Mouse (Mus musculus): ENCODE measurements around the gene Mast4. TPM values are rescaled to one million over a fixed set of nuclear protein-coding genes. Genes with fewer than 3 reads are reported as not detected.

Gene Mast4
- polyA plus RNA-seq, 1 experiment from 2014 or later = 45.4 TPM

GRCm38 (mm10) chr13:103141304-103141703 lies 193.0 kb downstream of the Mast4 start:
- 80% methylated on average over 5 of the region's 5 CpGs for WGBS (ENCODE audit: insufficient replicate concordance)
- H3K9ac ChIP-seq (ENCODE audit: low read depth, low read length) = no peak overlapping the region
- no peaks in the 10 kb centered on the region for H3K27me3 ChIP-seq (ENCODE audit: control insufficient read depth, insufficient read depth, low read length)
- no peak for ATAC-seq (replicated peaks; ENCODE audit: insufficient number of reproducible peaks, low FRiP score, low TSS enrichment)
- no peak overlapping the region for H3K4me3 ChIP-seq (ENCODE audit: low read depth, low read length)
- no peak overlapping the region for H3K4me2 ChIP-seq
- no peaks in the 10 kb centered on the region for H3K36me3 ChIP-seq (ENCODE audit: control insufficient read depth, insufficient read depth, low read length)
- H3K27ac ChIP-seq (ENCODE audit: low read depth, low read length) = no peak overlapping the region
- H3K4me1 ChIP-seq (ENCODE audit: control insufficient read depth, insufficient read depth, low read length) = peaks cover 9% of the 10 kb centered on the region
- H3K9me3 ChIP-seq (replicated peaks; ENCODE audit: control insufficient read depth, low read length) = no peaks in the 10 kb centered on the region

DNA sequence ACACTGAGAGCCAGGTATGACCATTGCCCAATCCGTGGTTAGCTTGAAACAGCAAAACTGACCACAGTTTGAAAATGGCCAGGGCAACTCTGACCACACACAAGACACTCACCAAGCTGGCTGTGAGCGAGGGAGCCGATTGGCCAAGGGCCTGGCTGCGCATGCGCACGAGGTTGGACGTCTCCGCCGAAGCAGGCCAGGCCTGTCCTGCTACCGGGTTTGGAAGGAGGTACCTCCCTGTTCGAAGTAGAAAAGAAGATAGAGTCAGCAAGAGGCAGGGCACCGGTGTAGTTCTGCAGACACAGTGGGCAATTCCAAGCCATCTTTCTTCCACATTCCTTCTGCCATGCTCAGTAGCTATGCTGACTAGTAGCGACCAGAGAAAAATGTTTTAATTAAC lies 194.2 kb downstream of the Mast4 start:
- H3K4me3 ChIP-seq (ENCODE audit: low read depth, low read length) = no peak overlapping the region
- H3K4me1 ChIP-seq (ENCODE audit: control insufficient read depth, insufficient read depth, low read length) = peaks cover 9% of the 10 kb centered on the region
- no peaks in the 10 kb centered on the region for H3K36me3 ChIP-seq (ENCODE audit: control insufficient read depth, insufficient read depth, low read length)
- H3K9ac ChIP-seq (ENCODE audit: low read depth, low read length) = no peak overlapping the region
- H3K4me2 ChIP-seq = no peak overlapping the region
- no peak overlapping the region for H3K27ac ChIP-seq (ENCODE audit: low read depth, low read length)
- H3K27me3 ChIP-seq (ENCODE audit: control insufficient read depth, insufficient read depth, low read length) = no peaks in the 10 kb centered on the region
- WGBS (ENCODE audit: insufficient replicate concordance) = 92% methylated on average over 13 of the region's 13 CpGs
- ATAC-seq (replicated peaks; ENCODE audit: insufficient number of reproducible peaks, low FRiP score, low TSS enrichment) = no peak
- H3K9me3 ChIP-seq (replicated peaks; ENCODE audit: control insufficient read depth, low read length) = no peaks in the 10 kb centered on the region

GRCm38 (mm10) chr13:103138298-103138697 lies 196.0 kb downstream of the Mast4 start:
- no peak for ATAC-seq (replicated peaks; ENCODE audit: insufficient number of reproducible peaks, low FRiP score, low TSS enrichment)
- H3K27ac ChIP-seq (ENCODE audit: low read depth, low read length) = peak overlapping the region; percentile 37; the same call in 1 of the 2 replicates

DNA sequence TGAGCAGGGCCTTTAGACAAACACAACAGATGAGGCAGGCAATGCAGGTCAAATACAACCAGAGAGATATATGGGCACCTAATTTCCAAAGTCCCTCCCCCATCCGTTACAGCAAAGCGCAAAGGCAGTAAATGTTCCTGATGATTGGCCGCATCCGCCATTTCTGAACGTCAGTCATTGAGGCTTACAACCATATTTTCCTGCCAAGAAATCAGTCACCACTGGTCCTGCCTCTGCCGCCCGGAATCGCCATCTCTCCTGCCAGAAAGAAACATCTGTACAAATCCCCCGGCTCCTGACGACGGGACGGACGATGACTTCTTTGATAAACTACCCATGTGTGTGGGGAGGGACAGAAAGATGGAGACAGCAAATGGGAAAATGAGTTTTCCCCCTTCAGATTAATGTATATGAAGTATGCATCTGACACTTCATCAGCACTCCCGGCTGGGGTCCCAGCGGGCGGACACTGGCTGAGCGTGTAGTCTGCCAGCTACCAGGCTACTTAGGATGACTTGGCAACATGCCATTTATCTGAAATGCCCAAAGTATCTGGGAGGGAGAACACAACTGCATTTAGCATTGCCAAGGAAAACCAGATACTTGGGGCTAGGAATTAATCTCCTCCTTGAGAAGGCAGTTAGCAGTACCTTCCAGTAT lies 198.9 kb downstream of the Mast4 start:
- no peak overlapping the region for H3K27ac ChIP-seq (ENCODE audit: low read depth, low read length)
- H3K4me2 ChIP-seq = no peak overlapping the region
- no peak overlapping the region for H3K4me3 ChIP-seq (ENCODE audit: low read depth, low read length)
- H3K9me3 ChIP-seq (replicated peaks; ENCODE audit: control insufficient read depth, low read length) = no peaks in the 10 kb centered on the region
- ATAC-seq (replicated peaks; ENCODE audit: insufficient number of reproducible peaks, low FRiP score, low TSS enrichment) = no peak
- H3K36me3 ChIP-seq (ENCODE audit: control insufficient read depth, insufficient read depth, low read length) = no peaks in the 10 kb centered on the region
- H3K27me3 ChIP-seq (ENCODE audit: control insufficient read depth, insufficient read depth, low read length) = no peaks in the 10 kb centered on the region
- no peak overlapping the region for H3K9ac ChIP-seq (ENCODE audit: low read depth, low read length)
- WGBS (ENCODE audit: insufficient replicate concordance) = 85% methylated on average over 17 of the region's 17 CpGs
- peaks cover 2% of the 10 kb centered on the region; the same call in 1 of the 2 replicates for H3K4me1 ChIP-seq (ENCODE audit: control insufficient read depth, insufficient read depth, low read length)

More at GRCm38 (mm10) chr13:103138298-103138697, 196.0 kb downstream of the Mast4 start:
- H3K27me3 ChIP-seq (ENCODE audit: control insufficient read depth, insufficient read depth, low read length) = no peaks in the 10 kb centered on the region
- H3K4me2 ChIP-seq = no peak overlapping the region
- no peaks in the 10 kb centered on the region for H3K36me3 ChIP-seq (ENCODE audit: control insufficient read depth, insufficient read depth, low read length)
- H3K9me3 ChIP-seq (replicated peaks; ENCODE audit: control insufficient read depth, low read length) = no peaks in the 10 kb centered on the region
- peaks cover 2% of the 10 kb centered on the region; the same call in 1 of the 2 replicates for H3K4me1 ChIP-seq (ENCODE audit: control insufficient read depth, insufficient read depth, low read length)
- H3K9ac ChIP-seq (ENCODE audit: low read depth, low read length) = no peak overlapping the region
- H3K4me3 ChIP-seq (ENCODE audit: low read depth, low read length) = no peak overlapping the region

- H3K27me3 ChIP-seq (ENCODE audit: control insufficient read depth, insufficient read depth, low read length) = no peaks in the 10 kb centered on the region
- no peak overlapping the region for H3K4me2 ChIP-seq
- no peak for ATAC-seq (replicated peaks; ENCODE audit: insufficient number of reproducible peaks, low FRiP score, low TSS enrichment)
- no peak overlapping the region for H3K4me3 ChIP-seq (ENCODE audit: low read depth, low read length)
- H3K27ac ChIP-seq (ENCODE audit: low read depth, low read length) = no peak overlapping the region
- H3K9me3 ChIP-seq (replicated peaks; ENCODE audit: control insufficient read depth, low read length) = no peaks in the 10 kb centered on the region
- H3K9ac ChIP-seq (ENCODE audit: low read depth, low read length) = no peak overlapping the region
- WGBS (ENCODE audit: insufficient replicate concordance) = 95% methylated on average over 2 of the region's 2 CpGs
- H3K36me3 ChIP-seq (ENCODE audit: control insufficient read depth, insufficient read depth, low read length) = no peaks in the 10 kb centered on the region
- peaks cover 2% of the 10 kb centered on the region; the same call in 1 of the 2 replicates for H3K4me1 ChIP-seq (ENCODE audit: control insufficient read depth, insufficient read depth, low read length)
Observed at GRCm38 (mm10) chr13:103131781-103132180, 202.5 kb downstream of the Mast4 start.

- Histone ChIP-seq H3K9me3 (replicated peaks; ENCODE audit: control insufficient read depth, low read length) (no peaks in the 10 kb centered on the region), H3K4me3 (ENCODE audit: low read depth, low read length) (no peak overlapping the region), H3K27me3 (ENCODE audit: control insufficient read depth, insufficient read depth, low read length) (no peaks in the 10 kb centered on the region), H3K36me3 (ENCODE audit: control insufficient read depth, insufficient read depth, low read length) (no peaks in the 10 kb centered on the region), H3K9ac (ENCODE audit: low read depth, low read length) (no peak overlapping the region), H3K4me2 (no peak overlapping the region), H3K27ac (ENCODE audit: low read depth, low read length) (0 out of 2 replicates have a peak overlapping the region, but pooled peaks have one; percentile 42), H3K4me1 (ENCODE audit: control insufficient read depth, insufficient read depth, low read length) (peaks cover 2% of the 10 kb centered on the region; the same call in 1 of the 2 replicates)
- WGBS (ENCODE audit: insufficient replicate concordance) = 62% methylated on average over 6 of the region's 6 CpGs
- no peak for ATAC-seq (replicated peaks; ENCODE audit: insufficient number of reproducible peaks, low FRiP score, low TSS enrichment)
Observed at GRCm38 (mm10) chr13:103129130-103129797, 205.0 kb downstream of the Mast4 start.

DNA sequence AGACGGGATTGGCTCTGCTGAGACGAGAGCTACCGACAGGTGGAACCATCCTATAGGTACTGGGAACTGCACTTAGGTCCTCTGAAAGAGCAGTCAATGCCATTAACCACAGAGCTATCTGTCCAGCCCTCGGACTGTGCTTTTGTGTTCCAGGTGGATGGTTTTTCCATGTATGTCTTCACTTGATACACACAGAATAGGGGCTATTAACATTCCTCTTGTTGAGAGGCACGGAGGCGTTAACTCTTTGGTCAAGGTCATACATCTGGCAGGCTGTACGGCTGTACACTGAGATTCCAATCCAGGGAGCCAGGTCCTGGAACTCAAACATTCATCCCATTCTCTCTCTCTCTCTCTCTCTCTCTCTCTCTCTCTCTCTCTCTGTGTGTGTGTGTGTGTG lies 205.6 kb downstream of the Mast4 start:
- 58% methylated on average over 7 of the region's 7 CpGs for WGBS (ENCODE audit: insufficient replicate concordance)
- Histone ChIP-seq H3K4me3 (ENCODE audit: low read depth, low read length) (no peak overlapping the region), H3K4me1 (ENCODE audit: control insufficient read depth, insufficient read depth, low read length) (peaks cover 2% of the 10 kb centered on the region; the same call in 1 of the 2 replicates), H3K9me3 (replicated peaks; ENCODE audit: control insufficient read depth, low read length) (no peaks in the 10 kb centered on the region), H3K36me3 (ENCODE audit: control insufficient read depth, insufficient read depth, low read length) (no peaks in the 10 kb centered on the region), H3K27me3 (ENCODE audit: control insufficient read depth, insufficient read depth, low read length) (no peaks in the 10 kb centered on the region), H3K9ac (ENCODE audit: low read depth, low read length) (no peak overlapping the region), H3K4me2 (no peak overlapping the region), H3K27ac (ENCODE audit: low read depth, low read length) (no peak overlapping the region)
- no peak for ATAC-seq (replicated peaks; ENCODE audit: insufficient number of reproducible peaks, low FRiP score, low TSS enrichment)

DNA sequence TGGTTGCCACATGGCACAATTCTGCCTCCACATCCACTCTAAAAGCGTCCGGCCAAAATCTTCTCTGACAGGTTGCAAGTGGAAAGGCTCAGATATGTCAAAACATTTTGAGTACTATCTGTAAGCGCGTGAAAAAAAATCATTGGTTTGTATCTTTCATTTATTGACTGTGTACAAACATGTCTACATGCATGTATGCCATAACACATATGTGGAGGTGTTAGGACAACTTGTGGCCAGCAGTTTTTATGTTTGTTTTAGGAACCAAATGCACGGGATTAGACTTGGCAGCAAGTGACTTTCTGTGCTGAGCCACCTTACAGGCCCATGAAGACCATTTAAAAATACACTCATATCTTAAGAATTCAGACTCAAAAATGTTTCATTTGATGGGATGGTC lies 206.7 kb downstream of the Mast4 start:
- Histone ChIP-seq H3K9ac (ENCODE audit: low read depth, low read length) (no peak overlapping the region), H3K9me3 (replicated peaks; ENCODE audit: control insufficient read depth, low read length) (no peaks in the 10 kb centered on the region), H3K36me3 (ENCODE audit: control insufficient read depth, insufficient read depth, low read length) (no peaks in the 10 kb centered on the region), H3K4me2 (no peak overlapping the region), H3K4me3 (ENCODE audit: low read depth, low read length) (no peak overlapping the region), H3K4me1 (ENCODE audit: control insufficient read depth, insufficient read depth, low read length) (0 out of 2 replicates have a peak, but pooled peaks cover 2% of the 10 kb centered on the region), H3K27me3 (ENCODE audit: control insufficient read depth, insufficient read depth, low read length) (no peaks in the 10 kb centered on the region), H3K27ac (ENCODE audit: low read depth, low read length) (no peak overlapping the region)
- WGBS (ENCODE audit: insufficient replicate concordance) = 78% methylated on average over 5 of the region's 5 CpGs
- no peak for ATAC-seq (replicated peaks; ENCODE audit: insufficient number of reproducible peaks, low FRiP score, low TSS enrichment)
